Mouse (Mus musculus): Measurements from ENCODE around the gene Lin7a. TPM values are rescaled to one million over a fixed set of nuclear protein-coding genes. Genes with fewer than 3 reads are reported as not detected.

Gene Lin7a
- total and polyA plus RNA-seq, 3 experiments, result not detected

GRCm38 (mm10) chr10:107253191-107253965 lies 18.1 kb upstream of the Lin7a start:
- Histone ChIP-seq H3K4me1 (ENCODE audit: insufficient read depth, low read depth, low read length) (no peaks in the 10 kb centered on the region), H3K4me3 (ENCODE audit: low read depth, low read length) (no peak overlapping the region), H3K36me3 (replicated peaks) (no peaks in the 10 kb centered on the region), H3K27me3 (ENCODE audit: insufficient read depth, low read length) (no peaks in the 10 kb centered on the region), H3K9me3 (replicated peaks) (peaks cover 3% of the 10 kb centered on the region)
- TF ChIP-seq GATA2 (IDR thresholded peaks at IDR 0.05; ENCODE audit: borderline replicate concordance, low read depth, low read length) (no peak), GATA1 (IDR thresholded peaks at IDR 0.05; ENCODE audit: borderline replicate concordance, low read length) (no peak), TAL1 (conservative IDR thresholded peaks at IDR 0.05; ENCODE audit: low read depth, low read length) (no peak), POLR2AphosphoS5 (IDR thresholded peaks at IDR 0.05; ENCODE audit: insufficient replicate concordance, low read depth, low read length) (no peak), CTCF (IDR thresholded peaks at IDR 0.05; ENCODE audit: low read depth, low read length) (no peak)
- ATAC-seq (ENCODE audit: extremely low read depth, insufficient number of reproducible peaks, low FRiP score, poor library complexity, severe bottlenecking) (no peak), DNase-seq (ENCODE audit: low spot score) (no peak)

- no peak for DNase-seq (ENCODE audit: low spot score)
- Histone ChIP-seq H3K4me3 (ENCODE audit: low read depth, low read length) (no peak overlapping the region), H3K36me3 (replicated peaks) (no peaks in the 10 kb centered on the region), H3K27me3 (ENCODE audit: insufficient read depth, low read length) (no peaks in the 10 kb centered on the region), H3K9me3 (replicated peaks) (peaks cover 3% of the 10 kb centered on the region; the same call in 1 of the 2 replicates), H3K4me1 (ENCODE audit: insufficient read depth, low read depth, low read length) (no peaks in the 10 kb centered on the region)
- TF ChIP-seq POLR2AphosphoS5 (IDR thresholded peaks at IDR 0.05; ENCODE audit: insufficient replicate concordance, low read depth, low read length), result no peak
- TF ChIP-seq GATA1 (IDR thresholded peaks at IDR 0.05; ENCODE audit: borderline replicate concordance, low read length), result no peak
- TF ChIP-seq GATA2 (IDR thresholded peaks at IDR 0.05; ENCODE audit: borderline replicate concordance, low read depth, low read length), result no peak
- no peak for TF ChIP-seq CTCF (IDR thresholded peaks at IDR 0.05; ENCODE audit: low read depth, low read length)
- TF ChIP-seq TAL1 (conservative IDR thresholded peaks at IDR 0.05; ENCODE audit: low read depth, low read length), result no peak
- no peak for ATAC-seq (ENCODE audit: extremely low read depth, insufficient number of reproducible peaks, low FRiP score, poor library complexity, severe bottlenecking)
Observed at GRCm38 (mm10) chr10:107254656-107255055, 16.8 kb upstream of the Lin7a start.

- no peak for DNase-seq (ENCODE audit: low spot score)
- ATAC-seq (ENCODE audit: extremely low read depth, insufficient number of reproducible peaks, low FRiP score, poor library complexity, severe bottlenecking), result no peak
- Histone ChIP-seq H3K36me3 (replicated peaks) (no peaks in the 10 kb centered on the region), H3K27me3 (ENCODE audit: insufficient read depth, low read length) (no peaks in the 10 kb centered on the region), H3K4me1 (ENCODE audit: insufficient read depth, low read depth, low read length) (no peaks in the 10 kb centered on the region), H3K4me3 (ENCODE audit: low read depth, low read length) (no peak overlapping the region), H3K9me3 (replicated peaks) (peaks cover 3% of the 10 kb centered on the region; the same call in 1 of the 2 replicates)
- TF ChIP-seq CTCF (IDR thresholded peaks at IDR 0.05; ENCODE audit: low read depth, low read length), result no peak
Observed at GRCm38 (mm10) chr10:107255351-107256050, 16.0 kb upstream of the Lin7a start.

- Histone ChIP-seq H3K36me3 (replicated peaks) (no peaks in the 10 kb centered on the region), H3K9me3 (replicated peaks) (peaks cover 3% of the 10 kb centered on the region; the same call in 1 of the 2 replicates), H3K4me3 (ENCODE audit: low read depth, low read length) (no peak overlapping the region), H3K4me1 (ENCODE audit: insufficient read depth, low read depth, low read length) (no peaks in the 10 kb centered on the region), H3K27me3 (ENCODE audit: insufficient read depth, low read length) (no peaks in the 10 kb centered on the region)
- DNase-seq (ENCODE audit: low spot score) (no peak), ATAC-seq (ENCODE audit: extremely low read depth, insufficient number of reproducible peaks, low FRiP score, poor library complexity, severe bottlenecking) (no peak)
- TF ChIP-seq TAL1 (conservative IDR thresholded peaks at IDR 0.05; ENCODE audit: low read depth, low read length) (no peak), GATA2 (IDR thresholded peaks at IDR 0.05; ENCODE audit: borderline replicate concordance, low read depth, low read length) (no peak), POLR2AphosphoS5 (IDR thresholded peaks at IDR 0.05; ENCODE audit: insufficient replicate concordance, low read depth, low read length) (no peak), GATA1 (IDR thresholded peaks at IDR 0.05; ENCODE audit: borderline replicate concordance, low read length) (no peak), CTCF (IDR thresholded peaks at IDR 0.05; ENCODE audit: low read depth, low read length) (no peak)
Observed at GRCm38 (mm10) chr10:107256451-107256960, 15.0 kb upstream of the Lin7a start.

- Histone ChIP-seq H3K27me3 (ENCODE audit: insufficient read depth, low read length) (no peaks in the 10 kb centered on the region), H3K4me3 (ENCODE audit: low read depth, low read length) (no peak overlapping the region), H3K9me3 (replicated peaks) (peaks cover 7% of the 10 kb centered on the region), H3K4me1 (ENCODE audit: insufficient read depth, low read depth, low read length) (no peaks in the 10 kb centered on the region), H3K36me3 (replicated peaks) (no peaks in the 10 kb centered on the region)
- ATAC-seq (ENCODE audit: extremely low read depth, insufficient number of reproducible peaks, low FRiP score, poor library complexity, severe bottlenecking) (no peak), DNase-seq (ENCODE audit: low spot score) (no peak)
- no peak for TF ChIP-seq TAL1 (conservative IDR thresholded peaks at IDR 0.05; ENCODE audit: low read depth, low read length)
Observed at GRCm38 (mm10) chr10:107260428-107260827, 11.1 kb upstream of the Lin7a start.

- ATAC-seq (ENCODE audit: extremely low read depth, insufficient number of reproducible peaks, low FRiP score, poor library complexity, severe bottlenecking), result no peak
- H3K36me3 ChIP-seq (replicated peaks), result no peaks in the 10 kb centered on the region
- H3K27me3 ChIP-seq (ENCODE audit: insufficient read depth, low read length), result no peaks in the 10 kb centered on the region
Observed at GRCm38 (mm10) chr10:107272131-107272803, 781 bp downstream of the Lin7a start.

More at GRCm38 (mm10) chr10:107272131-107272803, 781 bp downstream of the Lin7a start:
- H3K4me1 ChIP-seq (ENCODE audit: insufficient read depth, low read depth, low read length), result no peaks in the 10 kb centered on the region
- H3K9me3 ChIP-seq (replicated peaks), result peaks cover 20% of the 10 kb centered on the region
- peak overlapping the region; percentile 4; the same call in 1 of the 2 replicates for H3K4me3 ChIP-seq (ENCODE audit: low read depth, low read length)
- DNase-seq (ENCODE audit: low spot score), result no peak
- TF ChIP-seq TAL1 (conservative IDR thresholded peaks at IDR 0.05; ENCODE audit: low read depth, low read length) (no peak), CTCF (IDR thresholded peaks at IDR 0.05; ENCODE audit: low read depth, low read length) (no peak), GATA1 (IDR thresholded peaks at IDR 0.05; ENCODE audit: borderline replicate concordance, low read length) (no peak), GATA2 (IDR thresholded peaks at IDR 0.05; ENCODE audit: borderline replicate concordance, low read depth, low read length) (no peak), POLR2AphosphoS5 (IDR thresholded peaks at IDR 0.05; ENCODE audit: insufficient replicate concordance, low read depth, low read length) (no peak)

Data from G1E (cell line).